Comparison of ENCODE assay signal across 15 mouse cellular contexts in the genomic region with DNA sequence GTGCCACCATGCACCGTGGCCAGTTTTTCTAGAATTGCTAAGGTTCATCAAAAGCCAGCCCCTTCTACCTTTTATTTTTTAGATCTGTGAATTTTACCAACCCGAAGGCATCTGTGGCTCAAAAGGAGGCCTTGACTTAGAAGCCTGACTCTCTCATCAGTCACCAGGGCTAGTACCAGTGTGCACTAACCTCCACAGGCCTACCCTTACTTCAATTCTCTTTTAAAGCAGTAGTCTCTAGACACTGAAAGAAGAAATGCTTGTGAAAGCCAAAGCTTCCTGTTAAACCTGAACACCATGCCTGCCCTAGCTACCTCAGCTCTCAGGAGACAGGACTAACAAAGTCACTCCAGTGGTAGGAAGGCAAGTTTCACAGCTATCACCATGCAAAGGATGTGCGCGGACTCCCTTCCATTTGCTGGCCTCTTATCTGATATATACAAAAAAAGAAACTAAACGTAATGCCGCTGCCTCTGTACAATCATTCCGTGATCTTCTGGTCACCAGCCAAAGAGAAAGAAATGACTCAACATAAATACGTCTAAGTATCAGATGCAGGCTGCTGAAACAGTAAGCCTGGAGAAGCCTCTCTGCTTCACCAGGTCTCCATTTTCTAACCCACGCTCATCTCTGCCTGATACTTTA. TPM values are rescaled to one million over a fixed set of nuclear protein-coding genes. Genes with fewer than 3 reads are reported as not detected.
DNase-seq lines count a peak whose midpoint lies in the region; ATAC-seq and TF ChIP-seq lines count a peak whose summit lies in the region.
"Had no signal": no experiment of that assay in that cellular context is flagged by ENCODE, and none has a peak within 500 bp of the region (broad histone marks: within the 10 kb centered on the region; RNA-seq: fewer than 3 reads in every experiment).

No protein-coding gene starts in this region.

- DNase-seq in adrenal gland, postnatal 10 days, result peak; percentile 5
- no peak for DNase-seq in adrenal gland, adult 18-20 months (ENCODE audit: low spot score in 2 of 2)
- peak; percentile 95 for DNase-seq in CH12.LX (ENCODE audit: extremely low read depth)
- no peak for DNase-seq in midbrain, embryonic 10.5 days (ENCODE audit: low spot score)
- no peak for DNase-seq in gastrocnemius, adult 18-20 months (ENCODE audit: low spot score)
- DNase-seq in stomach, postnatal 0 days (ENCODE audit: low spot score), result no peak
- DNase-seq: cerebellum, adult 9-10 months; kidney, postnatal 14 days had no signal

- in situ Hi-C loops in CH12.LX (cut with MboI; ENCODE audit: low pct_ligation_motif_present, low pct_unique_long_range_greater_than_20kb, low sequenced_read_pairs), result no loop called here

- H3K79me2 ChIP-seq in CH12.LX (replicated peaks; ENCODE audit: control insufficient read depth, extremely low read depth, insufficient read depth, poor library complexity, severe bottlenecking), result peaks cover 7% of the 10 kb centered on the region

- peak overlapping the region; percentile 53 for H3K4me2 ChIP-seq in CH12.LX (ENCODE audit: insufficient read depth, low read depth, poor library complexity, severe bottlenecking)
- peak overlapping the region; percentile 39 for H3K4me2 ChIP-seq in liver, embryonic 16.5 days (ENCODE audit: low read depth, low read length)
- H3K4me2 ChIP-seq in stomach, postnatal 0 days (replicated peaks; ENCODE audit: low read depth), result no peak overlapping the region

- TF ChIP-seq CTCF in CH12.LX (conservative IDR thresholded peaks at IDR 0.05 in 1 of 2, IDR thresholded peaks at IDR 0.05 in 1 of 2; ENCODE audit: low read depth in 2 of 2, low read length in 2 of 2), result no peak
- no peak for TF ChIP-seq CTCF in stomach, postnatal 0 days (IDR thresholded peaks at IDR 0.05; ENCODE audit: low read depth)

- ATAC-seq in erythroblast, adult 5-6 weeks (replicated peaks; ENCODE audit: low FRiP score, poor library complexity, severe bottlenecking), result peak; percentile 86
- peak; percentile 47 for ATAC-seq in liver, embryonic 16.5 days (ENCODE audit: low read depth)
- no peak for ATAC-seq in stomach, postnatal 0 days (ENCODE audit: low FRiP score, low TSS enrichment)
- ATAC-seq: hindbrain, postnatal 0 days had no signal

- H3K27me3 ChIP-seq in CH12.LX (replicated peaks), result no peaks in the 10 kb centered on the region
- no peaks in the 10 kb centered on the region for H3K27me3 ChIP-seq in liver, embryonic 16.5 days (ENCODE audit: control insufficient read depth, insufficient read depth, low read depth, low read length)
- H3K27me3 ChIP-seq in midbrain, embryonic 10.5 days (ENCODE audit: low read depth, poor library complexity, severe bottlenecking), result no peaks in the 10 kb centered on the region
- no peaks in the 10 kb centered on the region for H3K27me3 ChIP-seq in stomach, postnatal 0 days (ENCODE audit: control insufficient read depth, insufficient read depth, low read length)

- TF ChIP-seq EP300 in CH12.LX (IDR thresholded peaks at IDR 0.05; ENCODE audit: low read length), result peak; percentile 100
- no peak for TF ChIP-seq EP300 in stomach, postnatal 0 days (optimal IDR thresholded peaks at IDR 0.05)

- H3K4me3 ChIP-seq in CH12.LX (replicated peaks in 1 of 3; ENCODE audit: low read depth in 2 of 3, low read length in 2 of 3, poor library complexity in 1 of 3), result no peak overlapping the region
- no peak overlapping the region for H3K4me3 ChIP-seq in liver, embryonic 16.5 days (ENCODE audit: low read depth, low read length)
- no peak overlapping the region for H3K4me3 ChIP-seq in midbrain, embryonic 10.5 days
- no peak overlapping the region for H3K4me3 ChIP-seq in stomach, postnatal 0 days (ENCODE audit: low read depth, low read length)

- peak overlapping the region; percentile 95 for H3K27ac ChIP-seq in CH12.LX (ENCODE audit: insufficient read depth, low read depth)
- peak overlapping the region; percentile 26 for H3K27ac ChIP-seq in liver, embryonic 16.5 days (ENCODE audit: low read length)
- H3K27ac ChIP-seq in midbrain, embryonic 10.5 days (replicated peaks), result no peak overlapping the region
- H3K27ac ChIP-seq in stomach, postnatal 0 days (replicated peaks), result no peak overlapping the region
- H3K27ac ChIP-seq: hindbrain, postnatal 0 days had no signal

- TF ChIP-seq RAD21 in CH12.LX (IDR thresholded peaks at IDR 0.05; ENCODE audit: low read depth, low read length), result no peak; the same call in 1 of the 2 replicates

- 39% methylated on average over 9 of the region's 9 CpGs for WGBS in liver, embryonic 16.5 days (ENCODE audit: insufficient replicate concordance)
- 94% methylated on average over 9 of the region's 9 CpGs for WGBS in midbrain, embryonic 10.5 days
- WGBS in stomach, postnatal 0 days, result 54% methylated on average over 9 of the region's 9 CpGs

- H3K9ac ChIP-seq in CH12.LX (ENCODE audit: insufficient read depth, low read depth), result peak overlapping the region; percentile 65
- 0 out of 2 replicates have a peak overlapping the region, but pooled peaks have one; percentile 5 for H3K9ac ChIP-seq in liver, embryonic 16.5 days (ENCODE audit: low read depth, low read length)
- no peak overlapping the region for H3K9ac ChIP-seq in stomach, postnatal 0 days (ENCODE audit: low read length)

- peaks cover 31 to 78% of the 10 kb centered on the region in 2 experiments for H3K4me1 ChIP-seq in CH12.LX (ENCODE audit: control insufficient read depth in 1 of 2, insufficient read depth in 2 of 2)
- H3K4me1 ChIP-seq in liver, embryonic 16.5 days (ENCODE audit: control insufficient read depth, low read depth, low read length), result peaks cover 22% of the 10 kb centered on the region
- no peaks in the 10 kb centered on the region for H3K4me1 ChIP-seq in midbrain, embryonic 10.5 days
- H3K4me1 ChIP-seq in stomach, postnatal 0 days (replicated peaks; ENCODE audit: control insufficient read depth, insufficient read depth), result no peaks in the 10 kb centered on the region

- peak; percentile 26 for TF ChIP-seq POLR2A in CH12.LX (IDR thresholded peaks at IDR 0.05; ENCODE audit: low read depth, low read length)

- H3K36me3 ChIP-seq in CH12.LX (replicated peaks in 1 of 2; ENCODE audit: control insufficient read depth in 1 of 2, insufficient read depth in 1 of 2, low read length in 1 of 2), result peaks cover 40 to 58% of the 10 kb centered on the region in 2 experiments
- H3K36me3 ChIP-seq in liver, embryonic 16.5 days (ENCODE audit: control insufficient read depth, insufficient read depth), result peaks cover 4% of the 10 kb centered on the region; the same call in 1 of the 2 replicates
- peaks cover 33% of the 10 kb centered on the region for H3K36me3 ChIP-seq in midbrain, embryonic 10.5 days
- peaks cover 4% of the 10 kb centered on the region for H3K36me3 ChIP-seq in stomach, postnatal 0 days (ENCODE audit: control insufficient read depth, insufficient read depth, low read length)

- H3K9me3 ChIP-seq in CH12.LX (replicated peaks; ENCODE audit: low read length), result no peaks in the 10 kb centered on the region
- H3K9me3 ChIP-seq in liver, embryonic 16.5 days (replicated peaks; ENCODE audit: control insufficient read depth, low read length), result no peaks in the 10 kb centered on the region
- no peaks in the 10 kb centered on the region for H3K9me3 ChIP-seq in midbrain, embryonic 10.5 days (replicated peaks)
- no peaks in the 10 kb centered on the region for H3K9me3 ChIP-seq in stomach, postnatal 0 days (ENCODE audit: control insufficient read depth, low read length)

- dilution Hi-C loops in CH12.LX (cut with MboI; ENCODE audit: extremely low pct_ligation_motif_present, extremely low pct_unique_long_range_greater_than_20kb, low sequenced_read_pairs), result no loop called here

TF ChIP-seq in CH12.LX, 34 proteins besides CTCF, POLR2A, EP300 and RAD21 (continues in another document):
- TF ChIP-seq MAZ (IDR thresholded peaks at IDR 0.05; ENCODE audit: low read depth, low read length) (peak; percentile 98), GABPA (IDR thresholded peaks at IDR 0.05; ENCODE audit: insufficient replicate concordance, low read depth, low read length) (no peak)

RNA-seq across cellular contexts. Expression of a gene that starts 22.2 kb away (rescaled TPM):
- total RNA-seq in adrenal gland, postnatal 10 days (2021), result not detected
- not detected for total RNA-seq in adrenal gland, adult 18-20 months (2021)
- total RNA-seq in CH12.LX (2012; rRNA removed) (1.8 and 2.8 TPM in 2 replicates), CH12.LX (2014; rRNA removed) (3.4 and 4.8 TPM in 2 replicates)
- 2.8 and 3.6 TPM in 2 replicates for polyA plus RNA-seq in CH12.LX (2012; ENCODE audit: insufficient read length, low read depth)
- total RNA-seq in erythroblast, adult 5-6 weeks (2015; ENCODE audit: low replicate concordance), result not detected in 2 replicates
- not detected in 2 replicates for total RNA-seq in erythroblast, adult 5-6 weeks (2017; ENCODE audit: low replicate concordance)
- polyA plus RNA-seq in liver, embryonic 16.5 days (2015; fragmentation: Nextera tagmentation; extraction: Ambion mirVana), result not detected in 2 replicates
- polyA plus RNA-seq in midbrain, embryonic 10.5 days (2016; fragmentation: Nextera tagmentation; extraction: Ambion mirVana), result not detected in 2 replicates
- not detected for total RNA-seq in gastrocnemius, adult 18-20 months (2021)
- polyA plus RNA-seq in stomach, postnatal 0 days (2015; fragmentation: Nextera tagmentation; extraction: Ambion mirVana), result not detected in 2 replicates
- total RNA-seq: hindbrain, postnatal 0 days; layer of hippocampus, postnatal 25 days had no signal
- polyA plus RNA-seq: embryonic facial prominence, embryonic 11.5 days; hindbrain, postnatal 0 days; limb, embryonic 11.5 days had no signal

RNA-seq across cellular contexts. Expression of a gene that starts 38.2 kb away (rescaled TPM):
- not detected for total RNA-seq in adrenal gland, postnatal 10 days (2021)
- not detected for total RNA-seq in adrenal gland, adult 18-20 months (2021)
- total RNA-seq in CH12.LX (2012; rRNA removed), result 26.3 and 35.6 TPM in 2 replicates
- total RNA-seq in CH12.LX (2014; rRNA removed), result 75.5 and 83.1 TPM in 2 replicates
- 19.5 and 24.5 TPM in 2 replicates for polyA plus RNA-seq in CH12.LX (2012; ENCODE audit: insufficient read length, low read depth)
- not detected in 2 replicates for total RNA-seq in erythroblast, adult 5-6 weeks (2015; ENCODE audit: low replicate concordance)
- total RNA-seq in erythroblast, adult 5-6 weeks (2017; ENCODE audit: low replicate concordance), result 1.1 TPM in 1 of 2 replicates, not detected in the other
- 0.20 and 0.27 TPM in 2 replicates for polyA plus RNA-seq in liver, embryonic 16.5 days (2015; fragmentation: Nextera tagmentation; extraction: Ambion mirVana)
- polyA plus RNA-seq in midbrain, embryonic 10.5 days (2016; fragmentation: Nextera tagmentation; extraction: Ambion mirVana), result 1.0 and 1.3 TPM in 2 replicates
- not detected for total RNA-seq in gastrocnemius, adult 18-20 months (2021)
- 0.27 and 0.45 TPM in 2 replicates for polyA plus RNA-seq in stomach, postnatal 0 days (2015; fragmentation: Nextera tagmentation; extraction: Ambion mirVana)
- total RNA-seq: hindbrain, postnatal 0 days; layer of hippocampus, postnatal 25 days had no signal
- polyA plus RNA-seq: small intestine, adult 2 months had no signal

RNA-seq across cellular contexts. Expression of a gene that starts 50.4 kb away (rescaled TPM):
- 10 to 100 TPM; 12.6 to 16.8 TPM for total RNA-seq in adrenal gland, postnatal 10 days (2021)
- total RNA-seq in adrenal gland, adult 18-20 months (2021), result 10 to 100 TPM in 1 of 2 experiments, 1 to 10 TPM in 1; 8.3 to 12.0 TPM
- total RNA-seq in CH12.LX (2012; rRNA removed) (45.3 and 48.2 TPM in 2 replicates), CH12.LX (2014; rRNA removed) (36.0 and 39.6 TPM in 2 replicates)
- polyA plus RNA-seq in CH12.LX (2012; ENCODE audit: insufficient read length, low read depth), result 53.6 and 55.2 TPM in 2 replicates
- total RNA-seq in erythroblast, adult 5-6 weeks (2015; ENCODE audit: low replicate concordance), result 12.5 and 14.2 TPM in 2 replicates
- total RNA-seq in erythroblast, adult 5-6 weeks (2017; ENCODE audit: low replicate concordance), result 12.3 and 22.3 TPM in 2 replicates
- 12.4 and 12.9 TPM in 2 replicates for polyA plus RNA-seq in liver, embryonic 16.5 days (2015; fragmentation: Nextera tagmentation; extraction: Ambion mirVana)
- polyA plus RNA-seq in midbrain, embryonic 10.5 days (2016; fragmentation: Nextera tagmentation; extraction: Ambion mirVana), result 21.2 and 22.6 TPM in 2 replicates
- total RNA-seq in gastrocnemius, adult 18-20 months (2021), result 1 to 10 TPM; 4.3 to 5.4 TPM
- polyA plus RNA-seq in stomach, postnatal 0 days (2015; fragmentation: Nextera tagmentation; extraction: Ambion mirVana), result 12.4 and 15.7 TPM in 2 replicates

Comparison
In these comparisons a context has a peak if more than half of its experiments do, and no peak if none do; other contexts are left out.
1. DNase-seq: peak in adrenal gland, postnatal 10 days (single experiment) and CH12.LX (single experiment); none in adrenal gland, adult 18-20 months (0 of 2), midbrain, embryonic 10.5 days (single experiment), gastrocnemius, adult 18-20 months (single experiment) and stomach, postnatal 0 days (single experiment).
2. H3K27ac ChIP-seq: peak in CH12.LX (single experiment) and liver, embryonic 16.5 days (single experiment); none in midbrain, embryonic 10.5 days (single experiment) and stomach, postnatal 0 days (single experiment).
3. RNA of a gene that starts 38.2 kb away (total RNA-seq): 26.3 to 83.1 TPM in CH12.LX; not detected in adrenal gland, postnatal 10 days, not detected in adrenal gland, adult 18-20 months, 1.1 TPM in erythroblast, adult 5-6 weeks and not detected in gastrocnemius, adult 18-20 months; every median in the first group is over 10 times any median in the second.